Mouse (Mus musculus) brain, adult 2 months (tissue): ENCODE measurements around the gene Cacna1d.

Experiments
- DNase-seq: peaks from one replicate; pipeline ENCODE4 v3.0.0; 2011; ENCODE audit warnings: low read depth, low spot score

Gene Cacna1d

DNA sequence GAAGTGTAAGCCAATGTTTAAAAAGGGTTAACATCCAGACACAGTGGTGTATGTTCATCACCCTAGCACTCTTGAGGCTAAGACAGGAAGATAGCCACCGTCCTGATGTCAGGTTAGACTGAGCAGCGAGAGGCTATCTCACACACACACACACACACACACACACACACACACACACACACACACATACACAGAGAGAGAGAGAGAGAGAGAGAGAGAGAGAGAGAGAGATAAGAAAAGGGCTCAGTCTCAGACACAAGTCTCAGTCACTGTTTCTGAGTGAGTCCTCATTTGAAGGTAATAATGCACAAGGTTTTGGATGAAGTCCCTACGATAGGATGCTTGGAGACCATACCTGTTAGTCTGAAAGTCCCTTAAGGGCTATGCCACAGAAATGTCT lies 322.9 kb downstream of the Cacna1d start:
- no peak for DNase-seq

DNA sequence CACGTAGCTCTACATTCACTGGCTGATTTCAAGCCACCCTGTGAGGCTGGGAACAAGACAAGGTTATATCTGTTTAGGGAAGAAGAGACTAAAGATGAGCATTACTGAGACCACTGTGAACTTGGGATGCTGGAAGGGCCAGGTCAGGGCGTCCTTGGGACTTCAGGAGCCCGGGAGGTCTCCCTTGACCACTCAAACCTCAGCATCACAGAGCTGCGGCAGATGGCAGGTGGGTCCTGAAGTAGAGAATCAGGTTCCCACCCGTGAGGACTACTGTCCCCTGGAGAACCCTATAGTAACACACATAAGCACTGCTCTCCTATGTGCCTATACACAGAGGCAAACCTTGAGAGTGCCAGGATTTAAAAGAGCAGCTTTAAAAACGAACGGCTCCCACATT lies 323.6 kb downstream of the Cacna1d start:
- no peak for DNase-seq

DNA sequence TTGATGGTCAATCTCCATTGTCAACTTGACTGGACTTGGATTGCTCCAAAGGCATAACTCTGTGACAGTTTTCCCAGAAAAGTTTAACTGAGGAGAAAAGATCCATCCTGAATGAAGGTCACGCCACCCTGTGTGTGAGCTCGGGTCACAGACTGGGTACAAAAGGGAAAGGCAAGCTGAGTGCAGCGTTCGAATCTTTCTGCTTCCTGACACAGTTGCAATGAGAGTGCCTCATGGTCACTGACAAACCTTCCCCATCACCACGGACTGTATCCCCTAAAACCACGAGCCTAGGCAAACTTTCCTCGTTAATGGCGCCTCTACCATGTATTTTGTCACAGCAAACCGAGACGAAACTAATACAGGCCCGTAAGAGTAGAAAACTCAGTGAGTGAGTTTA lies 325.2 kb downstream of the Cacna1d start:
- DNase-seq, result no peak

DNA sequence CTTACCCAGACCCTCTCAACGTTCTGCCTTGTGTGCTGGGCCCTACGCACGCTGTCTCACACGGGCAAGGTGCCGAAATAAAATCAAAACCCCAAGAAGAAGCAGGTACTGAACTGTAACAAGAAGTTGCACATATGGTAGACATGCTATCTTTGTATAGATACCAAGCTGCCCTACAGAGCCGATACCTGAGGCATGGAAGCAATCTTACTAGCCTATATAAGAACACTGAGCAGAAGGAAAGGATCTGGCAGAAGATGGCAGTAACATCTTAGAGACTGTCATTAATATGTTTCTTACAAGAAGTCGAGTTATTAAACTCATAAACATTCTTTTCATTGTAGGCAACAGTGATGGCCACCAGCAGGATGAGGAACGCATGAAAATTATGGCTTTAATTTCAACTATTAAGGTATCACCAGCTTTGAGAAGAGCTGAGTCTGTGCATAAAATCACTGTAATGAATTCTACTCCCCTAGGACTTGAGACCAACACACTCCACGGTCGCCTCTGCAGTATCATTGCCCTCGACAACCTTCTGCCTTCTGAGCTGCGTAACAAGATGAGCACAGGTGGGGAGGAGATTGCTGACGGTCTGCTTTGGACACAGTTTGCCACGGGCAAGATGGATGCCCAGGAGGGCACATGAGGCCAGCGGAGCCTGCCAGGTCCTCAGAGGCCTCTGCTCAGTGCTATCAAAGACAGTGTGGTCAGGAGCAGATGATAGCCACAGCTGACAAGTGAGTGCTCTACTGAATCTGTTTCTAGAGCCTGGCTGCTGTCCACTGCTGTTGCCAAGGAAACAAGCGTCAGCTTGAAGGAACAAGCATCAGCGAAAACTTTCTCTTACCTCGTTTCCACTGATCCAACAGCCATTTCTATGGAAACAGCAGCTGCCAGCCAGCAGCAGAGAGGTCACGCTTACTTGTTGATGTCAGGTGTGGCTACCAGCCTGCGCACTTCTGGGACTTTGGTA lies 327.2 kb downstream of the Cacna1d start:
- DNase-seq, result peak; percentile 89

DNA sequence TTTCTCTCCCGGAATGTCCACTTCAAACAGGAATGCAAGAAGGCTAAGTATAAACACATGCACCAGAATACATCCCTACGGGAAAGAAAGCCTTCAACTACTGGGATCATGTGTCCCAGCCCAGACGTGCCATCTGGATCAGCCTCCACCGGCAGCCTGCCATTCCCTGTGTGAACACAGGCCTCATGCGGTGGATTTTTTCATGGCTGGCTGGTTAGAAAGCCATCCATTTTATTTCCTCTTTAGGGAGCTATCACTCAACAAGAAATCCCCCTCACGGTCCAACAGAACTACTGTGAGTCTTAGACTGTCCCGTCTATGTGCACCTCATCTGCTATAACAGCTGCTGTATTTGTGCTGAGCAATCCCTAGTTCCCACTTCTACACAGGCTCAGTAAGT lies 343.5 kb downstream of the Cacna1d start:
- DNase-seq, result peak; percentile 75

DNA sequence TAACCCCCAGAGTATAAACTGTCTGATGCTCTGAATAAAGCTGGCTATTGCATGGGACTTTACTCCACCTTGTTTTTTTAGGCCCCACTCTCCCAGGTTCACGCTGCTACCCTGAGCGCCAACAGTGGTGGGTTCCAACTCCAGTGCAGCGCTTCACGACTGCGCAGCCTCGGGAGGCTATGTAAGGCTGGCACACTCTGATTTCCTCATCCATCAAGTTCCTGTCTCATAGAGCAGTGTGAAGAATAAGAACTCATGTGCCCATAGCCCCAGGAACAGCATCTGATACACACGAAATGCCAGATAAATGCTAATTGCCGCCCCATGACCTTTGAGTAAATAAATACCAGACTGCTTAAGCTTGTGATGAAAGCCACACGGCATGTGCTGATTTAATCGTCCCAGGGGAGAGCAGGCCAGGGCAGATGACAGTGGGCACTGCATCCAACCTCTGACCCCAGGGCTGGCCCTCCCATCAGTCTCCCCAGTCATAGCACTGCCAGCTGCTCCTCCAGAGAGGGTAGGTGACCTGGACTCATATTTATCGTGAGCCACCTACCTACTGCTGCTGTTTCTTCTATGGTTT lies 352.8 kb downstream of the Cacna1d start:
- no peak for DNase-seq

DNA sequence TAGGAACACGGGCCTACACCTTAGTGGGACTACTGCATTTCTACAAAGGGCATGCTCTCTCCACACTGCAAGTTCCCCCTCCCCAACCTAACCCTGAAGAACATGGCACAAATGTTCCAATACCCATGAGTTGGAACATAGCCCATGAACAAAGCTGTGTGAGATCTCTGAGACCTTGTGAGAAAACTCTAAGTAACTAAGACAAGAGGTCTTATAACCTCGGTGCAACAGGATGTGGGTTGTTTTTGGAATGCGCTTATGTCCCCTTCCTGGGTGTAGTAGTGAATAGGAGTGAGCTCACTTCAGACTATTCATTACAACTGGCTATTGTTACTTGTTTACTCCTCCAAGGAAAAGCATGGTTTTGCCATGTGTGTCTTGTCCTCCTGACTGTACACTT lies 353.3 kb downstream of the Cacna1d start:
- no peak for DNase-seq

DNA sequence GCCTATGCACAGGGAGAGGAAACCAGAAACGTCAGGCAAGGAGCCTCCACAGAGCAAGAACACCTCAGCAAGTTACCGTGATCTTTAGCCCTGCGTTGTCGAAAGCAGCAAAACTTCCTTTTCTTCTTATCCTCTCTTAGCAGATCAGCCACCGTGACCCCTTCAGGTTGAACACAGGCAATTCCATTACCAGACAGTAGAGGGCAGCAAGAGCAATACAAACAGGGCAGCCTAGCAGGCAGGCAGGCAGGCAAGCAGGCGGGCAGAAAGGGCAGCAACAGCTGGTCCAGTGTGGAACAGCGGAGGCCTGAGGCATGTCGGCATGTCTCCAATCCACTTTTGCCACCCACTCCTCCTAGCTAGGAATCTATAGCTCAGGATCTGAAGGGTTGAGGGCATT lies 354.3 kb downstream of the Cacna1d start:
- DNase-seq, result peak; percentile 92

DNA sequence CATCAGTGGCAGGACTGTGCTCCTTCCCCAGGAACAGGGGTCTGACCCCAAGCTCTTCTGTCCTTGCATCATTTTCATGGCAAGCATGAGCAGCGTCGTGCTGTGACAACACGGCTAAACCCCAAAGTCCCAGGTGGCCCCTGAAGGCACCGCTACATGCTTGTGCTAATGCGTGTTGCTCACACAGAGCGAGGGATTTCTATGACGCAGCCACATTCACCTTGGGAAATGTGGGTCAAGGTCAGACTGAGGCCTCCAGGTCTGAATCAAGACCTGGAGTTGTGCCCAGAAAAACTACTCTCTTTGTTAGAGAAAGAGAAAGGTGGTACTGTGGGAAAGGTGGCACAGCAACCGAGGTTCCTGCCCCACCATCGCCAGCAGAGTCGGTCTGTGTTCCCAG lies 355.9 kb downstream of the Cacna1d start:
- no peak for DNase-seq

DNA sequence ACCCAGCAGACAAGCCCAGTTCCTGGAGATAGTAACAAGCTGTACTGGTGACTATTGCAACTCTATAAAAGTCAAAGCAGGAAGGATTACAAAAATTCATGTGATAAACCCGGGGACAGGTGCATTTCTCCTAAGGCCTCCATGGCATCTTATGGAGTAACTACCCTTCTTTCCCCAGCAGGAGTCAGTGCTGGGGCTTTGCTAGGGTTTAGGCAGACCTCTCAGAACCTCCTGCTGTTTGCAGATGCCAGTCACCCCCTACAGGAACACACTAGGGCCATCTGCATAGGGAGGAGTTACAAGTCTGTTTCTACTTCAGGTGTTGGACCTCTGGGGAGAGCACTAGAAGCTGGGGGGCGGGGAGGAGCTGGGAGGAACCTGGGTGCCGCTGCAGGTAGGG lies 357.6 kb downstream of the Cacna1d start:
- DNase-seq, result peak; percentile 45

DNA sequence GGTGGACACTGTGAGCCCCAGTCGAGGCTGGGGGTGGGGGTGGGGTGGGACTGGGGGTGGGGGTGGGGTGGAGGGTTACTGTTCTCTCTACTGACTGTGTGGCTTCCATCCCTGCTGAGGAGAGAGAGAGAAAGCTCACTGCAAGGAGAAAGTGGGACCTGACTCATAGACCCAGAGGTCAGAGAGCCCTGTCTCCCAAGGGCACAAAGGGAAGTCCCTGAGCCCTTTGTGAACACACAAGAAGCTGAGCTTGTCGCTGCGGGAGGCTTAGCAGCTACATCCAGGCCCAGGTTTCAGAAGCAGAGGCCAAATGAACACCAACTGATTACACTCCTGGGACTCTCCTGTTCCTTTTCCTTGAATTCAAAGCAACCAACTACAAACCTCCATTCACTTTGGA lies 360.0 kb downstream of the Cacna1d start:
- DNase-seq, result no peak

DNA sequence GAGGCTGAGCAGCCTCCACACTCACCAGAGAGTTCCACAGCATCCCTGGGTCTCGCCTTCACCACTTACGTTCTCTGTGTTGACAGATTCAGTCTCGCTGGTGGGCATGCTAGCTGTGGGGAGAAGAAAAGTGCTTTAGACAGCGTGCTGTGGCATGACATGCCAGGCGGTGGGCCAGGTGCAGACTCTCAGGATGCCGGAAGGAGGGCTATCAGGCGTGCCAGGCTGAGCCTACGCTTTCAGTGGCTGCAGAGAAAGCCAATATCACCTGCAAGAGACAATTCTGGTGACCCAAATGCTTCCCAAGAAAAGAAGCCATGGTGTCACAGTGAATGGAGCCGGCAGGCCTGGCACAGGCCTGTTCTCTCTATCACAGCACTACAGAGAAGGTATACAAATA lies 361.2 kb downstream of the Cacna1d start:
- DNase-seq, result peak; percentile 71

DNA sequence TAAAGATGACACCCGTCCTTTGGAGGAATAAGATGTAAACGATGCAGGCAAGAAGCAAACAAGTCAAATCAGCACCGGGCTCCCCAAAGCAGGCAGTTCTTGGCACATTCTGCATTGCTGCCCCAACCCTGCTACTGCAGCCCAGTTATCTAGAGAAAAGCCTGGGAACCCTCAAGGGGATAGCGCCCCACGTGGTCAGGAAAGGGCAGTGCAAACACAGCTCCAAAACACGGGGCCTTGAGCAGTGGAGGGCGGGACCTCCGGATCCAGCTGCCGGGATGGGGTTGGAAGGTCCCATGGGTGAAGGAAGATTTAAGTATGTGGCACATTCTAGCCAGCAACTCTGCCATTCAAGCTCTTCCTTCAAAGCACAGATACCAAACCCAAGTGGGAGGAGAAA lies 361.9 kb downstream of the Cacna1d start:
- no peak for DNase-seq

DNA sequence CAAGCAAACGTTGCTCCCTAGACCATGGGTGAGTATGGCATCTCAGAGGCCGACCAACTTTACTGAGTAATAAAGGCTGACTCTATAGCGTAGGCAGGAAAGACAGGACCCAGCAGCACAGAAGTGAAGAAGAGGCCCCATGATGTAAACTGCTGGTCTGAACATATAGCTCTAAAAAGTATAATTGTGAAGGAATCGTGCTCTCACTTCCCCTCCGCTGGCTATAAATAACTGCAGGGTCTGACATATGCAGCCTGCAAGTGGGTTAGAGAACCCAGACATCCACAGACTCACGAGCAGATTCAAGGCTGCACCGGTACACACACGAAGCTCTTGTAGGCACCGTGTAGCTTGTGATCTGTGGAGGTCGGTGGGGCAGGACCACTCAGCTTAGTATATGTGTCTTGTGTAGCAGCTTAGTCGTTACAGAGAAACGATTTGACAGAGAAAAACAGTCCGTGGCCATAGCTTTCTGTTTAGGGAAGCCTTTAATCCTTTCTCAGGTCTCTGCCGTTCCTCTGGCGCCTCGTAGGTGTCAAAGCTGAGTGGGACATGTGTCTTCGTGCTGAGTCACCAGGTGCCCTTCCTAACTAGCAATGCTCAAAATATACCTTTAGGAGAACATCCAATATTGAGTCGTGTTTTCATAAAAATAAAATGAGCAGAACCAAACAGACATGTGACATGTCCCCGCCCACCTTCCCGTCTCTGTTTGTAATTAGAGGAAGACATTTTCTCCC lies 366.1 kb downstream of the Cacna1d start:
- DNase-seq, result peak; percentile 87

DNA sequence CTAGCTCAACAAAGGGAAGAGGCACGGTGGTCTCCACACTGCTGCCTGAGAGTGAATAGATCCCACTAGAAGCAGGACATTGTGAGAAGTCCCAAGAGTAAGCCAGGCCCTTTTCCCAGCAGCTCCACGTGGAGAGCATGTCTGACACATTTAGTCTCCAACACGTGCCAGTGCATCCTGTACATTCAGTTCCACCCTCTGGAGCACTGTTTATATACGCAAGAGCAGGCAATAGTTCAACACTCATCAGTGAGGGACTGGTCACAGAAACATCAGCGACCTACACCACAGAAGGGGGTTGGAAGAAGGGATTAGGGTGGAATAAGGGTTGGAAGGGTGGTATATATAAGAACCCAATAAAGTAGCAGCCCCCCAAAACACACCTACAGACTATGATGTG lies 371.2 kb downstream of the Cacna1d start:
- DNase-seq, result no peak

DNA sequence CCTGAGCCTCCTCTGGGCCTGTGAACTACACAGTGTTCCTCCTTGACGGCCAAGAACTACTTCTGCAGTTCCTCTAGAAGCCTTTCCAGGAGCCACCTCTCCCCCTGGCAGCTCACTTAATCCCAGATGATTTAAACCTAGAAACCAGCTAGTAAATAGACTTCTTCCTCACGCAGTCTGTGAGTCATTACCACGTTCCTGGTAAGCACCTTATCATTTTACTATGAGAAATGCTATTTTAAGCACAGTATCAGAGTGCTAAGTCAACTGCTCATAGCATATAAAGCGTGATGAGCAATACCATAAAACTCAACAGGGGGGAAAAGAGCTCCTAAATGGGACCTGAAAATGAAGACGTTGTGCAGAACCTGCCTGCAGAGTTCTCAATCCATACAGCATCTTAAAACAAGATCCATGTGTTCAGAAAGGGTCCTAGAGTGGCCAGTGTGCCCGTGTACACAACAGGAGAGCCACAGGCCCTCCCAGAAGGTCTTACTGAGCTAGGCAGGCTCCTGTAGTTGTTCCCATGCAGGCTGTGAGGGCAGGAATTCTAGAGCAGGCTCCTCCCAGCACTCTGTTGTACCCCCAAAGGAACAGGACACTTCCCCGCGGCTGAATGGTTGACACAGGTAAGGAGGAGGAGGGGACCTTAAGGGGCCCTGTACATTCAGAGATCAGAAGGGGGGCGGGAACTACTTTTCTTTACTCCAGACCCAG lies 377.7 kb downstream of the Cacna1d start:
- peak; percentile 59 for DNase-seq

DNA sequence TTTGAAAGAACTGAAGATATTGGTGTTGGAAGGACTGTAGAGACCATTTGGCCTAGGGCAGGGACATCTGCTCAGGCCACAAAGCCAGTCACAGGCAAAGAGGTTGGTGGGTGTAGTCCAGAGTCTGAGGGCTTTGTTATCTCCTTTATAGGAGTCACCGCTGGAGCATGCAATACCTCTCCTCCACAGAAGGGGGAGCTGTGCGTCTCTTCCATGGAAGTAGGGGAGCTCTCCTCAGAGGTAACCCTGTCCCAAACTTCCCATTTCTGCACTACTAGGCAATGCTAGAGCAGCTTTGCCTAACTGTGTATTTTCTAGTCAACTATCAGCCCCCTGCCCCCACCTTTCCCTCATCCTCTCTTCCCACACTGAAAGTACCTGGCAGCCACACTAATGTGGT lies 382.2 kb downstream of the Cacna1d start:
- DNase-seq, result peak; percentile 48

DNA sequence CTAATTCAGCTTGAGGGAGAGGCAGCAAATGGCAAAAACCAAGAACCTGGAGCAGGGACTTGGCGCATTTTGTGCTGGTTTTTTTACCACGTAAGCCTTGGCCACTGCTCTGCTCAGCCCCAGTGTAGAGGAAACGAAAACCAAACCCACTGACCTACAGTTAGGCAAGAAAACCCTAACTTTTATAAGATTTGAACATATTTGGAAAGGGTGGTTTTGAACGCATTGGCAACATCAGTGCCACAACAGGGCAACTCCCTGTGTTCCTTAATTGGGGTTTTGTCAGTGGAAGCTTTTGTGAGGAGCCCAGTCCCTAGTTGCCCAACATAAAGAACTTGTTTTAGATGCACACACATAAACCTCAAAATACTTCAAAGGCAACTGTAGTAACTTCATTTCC lies 384.7 kb downstream of the Cacna1d start:
- no peak for DNase-seq

DNA sequence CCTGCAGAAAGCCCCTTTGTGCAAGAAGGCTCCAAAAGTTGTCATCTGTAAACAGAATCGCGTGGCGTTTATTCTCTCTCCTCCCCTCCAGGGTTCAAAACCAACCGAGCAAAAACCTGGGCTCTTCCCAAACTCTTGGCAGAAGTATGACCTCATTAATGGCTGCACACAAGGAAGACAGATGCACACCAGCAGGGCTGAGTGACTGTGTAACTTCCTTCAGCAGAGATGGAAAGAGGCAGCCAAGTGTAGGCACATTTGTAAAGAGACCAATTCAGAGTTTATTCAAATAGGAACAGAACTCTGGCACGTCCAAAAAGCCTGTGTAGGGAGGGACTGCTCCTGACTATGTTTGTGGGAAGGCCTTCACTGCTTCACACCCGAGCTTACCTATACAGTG lies 385.7 kb downstream of the Cacna1d start:
- DNase-seq, result peak; percentile 67

DNA sequence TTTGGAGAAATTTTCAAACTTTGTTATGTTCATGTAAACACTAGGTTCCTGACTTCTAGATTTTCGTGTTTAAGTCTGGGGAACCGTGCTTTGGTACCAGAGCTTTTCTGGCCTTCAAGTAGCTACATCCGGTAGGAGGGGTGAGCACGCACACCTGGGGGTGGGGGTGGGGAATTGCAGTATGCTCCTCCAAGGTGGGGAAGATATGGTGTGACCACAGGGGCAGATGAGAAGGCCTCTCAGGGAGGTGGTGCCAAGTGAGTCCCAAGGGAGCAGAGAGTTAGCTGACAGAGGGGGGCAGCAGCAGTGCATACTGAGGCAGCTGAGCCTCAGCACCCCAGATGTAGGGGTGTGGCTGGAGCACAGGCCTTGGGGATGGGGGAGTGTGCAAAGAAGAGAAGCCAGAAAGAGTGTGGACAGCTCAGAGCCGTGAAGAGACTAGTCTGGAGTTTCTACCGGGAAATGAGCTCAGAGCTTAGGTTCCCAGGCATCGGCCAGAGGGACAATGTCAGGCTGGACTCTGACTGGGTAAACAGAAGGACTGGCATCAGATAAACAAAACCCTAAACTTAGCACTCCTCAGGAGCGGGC lies 387.2 kb downstream of the Cacna1d start:
- DNase-seq, result no peak

DNA sequence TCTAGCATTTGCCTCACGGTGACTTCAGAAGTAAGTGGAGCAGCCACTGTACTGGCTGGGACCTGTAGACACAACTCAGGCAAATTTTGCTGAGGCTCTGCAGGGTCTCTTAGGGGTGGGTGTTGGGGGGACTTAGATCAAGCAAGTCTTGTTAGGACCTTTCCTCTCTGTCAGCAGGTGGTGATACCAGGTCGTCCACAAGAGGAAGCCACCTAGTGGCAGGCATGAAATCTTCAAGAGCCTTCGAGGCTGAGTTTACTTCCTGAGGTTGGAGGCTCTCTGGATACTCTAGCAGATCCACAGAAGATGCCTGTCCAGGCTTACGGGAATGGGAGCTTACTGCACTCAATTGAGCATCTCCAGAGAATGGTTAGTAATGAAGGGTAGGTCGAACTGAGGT lies 394.0 kb downstream of the Cacna1d start:
- peak; percentile 54 for DNase-seq
